Mouse (Mus musculus): ENCODE results near the gene Ptprd.

Ptprd gene

DNA sequence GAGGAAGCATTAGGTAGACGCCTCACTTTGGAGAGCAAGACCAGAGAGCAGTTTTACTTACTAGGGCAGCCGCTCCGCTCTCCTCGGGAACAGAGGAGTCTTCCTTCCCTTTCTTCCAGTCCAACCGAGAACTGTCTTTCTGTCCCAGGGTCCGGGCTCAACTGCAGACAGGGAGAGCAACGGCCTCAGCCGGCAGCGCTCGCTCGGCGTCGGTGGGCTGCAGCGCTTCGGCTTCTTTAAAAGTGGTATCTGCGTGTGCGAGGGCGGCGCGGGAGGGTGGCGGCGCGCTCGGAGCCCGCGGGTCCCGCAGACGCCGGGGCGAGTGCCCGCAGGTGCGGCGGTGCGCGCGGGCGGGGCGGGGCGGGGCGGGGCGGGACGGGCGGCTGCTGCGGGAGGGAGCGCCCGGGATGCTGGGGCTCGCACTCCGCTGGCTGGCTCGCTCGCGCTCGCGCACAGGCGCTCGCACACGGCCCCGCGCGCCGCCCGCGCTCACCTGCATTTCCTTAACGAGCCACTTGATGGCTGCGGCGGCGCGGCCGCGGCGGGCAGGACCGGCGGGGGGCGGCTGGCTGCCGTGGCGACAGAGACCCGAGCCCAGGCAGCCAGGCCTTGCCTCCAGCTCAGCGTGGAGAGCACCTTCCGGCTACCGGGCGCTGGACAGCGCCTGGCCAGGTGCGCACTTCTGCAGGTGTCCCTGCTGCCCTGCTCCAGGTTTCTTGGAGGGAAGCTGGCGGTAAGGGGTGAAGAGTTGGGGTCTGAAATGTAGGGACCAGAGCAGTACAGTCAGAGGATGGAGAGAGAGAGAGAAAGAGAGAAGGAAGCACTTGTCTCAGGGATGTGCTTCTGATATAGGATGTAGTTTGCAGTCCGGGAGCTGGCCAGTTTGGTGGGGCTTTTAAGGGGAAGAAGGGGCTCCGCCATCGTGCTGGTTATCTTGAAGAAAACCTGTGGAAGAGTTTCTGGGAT is at the start of gene Ptprd:
Gene Ptprd, minus strand, starts transcription at position 433 of the 966 bp plus-strand sequence.
- DNase-seq = peak; percentile 10

DNA sequence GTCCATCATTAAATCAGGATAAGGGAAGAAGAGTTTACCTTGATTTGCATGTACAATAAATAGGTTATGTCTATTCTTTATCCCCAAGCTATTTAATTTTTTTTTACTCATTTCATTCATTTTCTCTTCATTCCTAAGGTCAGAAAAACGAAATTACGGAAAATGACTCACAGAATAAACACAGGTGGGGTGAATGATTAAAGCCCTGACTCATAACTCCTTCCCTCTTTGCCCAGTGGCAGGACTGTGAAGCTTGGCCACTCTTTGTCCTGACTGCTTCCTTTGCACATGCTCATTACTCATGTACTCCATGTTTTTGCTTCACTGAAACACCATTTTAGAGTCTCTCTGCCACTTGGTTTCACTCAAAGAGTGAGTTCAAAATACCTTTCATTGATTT is 24.1 kb upstream of the Ptprd start:
- no peak for DNase-seq

- DNase-seq = no peak
Observed at GRCm38 (mm10) chr4:78235316-78235715, 23.6 kb upstream of the Ptprd start.

GRCm38 (mm10) chr4:78234681-78235080 is 22.9 kb upstream of the Ptprd start:
- no peak for DNase-seq

GRCm38 (mm10) chr4:78213949-78214348 is 2.2 kb upstream of the Ptprd start:
- no peak for DNase-seq

- no peak for DNase-seq
Observed at GRCm38 (mm10) chr4:78212941-78213340, 1.2 kb upstream of the Ptprd start.

DNA sequence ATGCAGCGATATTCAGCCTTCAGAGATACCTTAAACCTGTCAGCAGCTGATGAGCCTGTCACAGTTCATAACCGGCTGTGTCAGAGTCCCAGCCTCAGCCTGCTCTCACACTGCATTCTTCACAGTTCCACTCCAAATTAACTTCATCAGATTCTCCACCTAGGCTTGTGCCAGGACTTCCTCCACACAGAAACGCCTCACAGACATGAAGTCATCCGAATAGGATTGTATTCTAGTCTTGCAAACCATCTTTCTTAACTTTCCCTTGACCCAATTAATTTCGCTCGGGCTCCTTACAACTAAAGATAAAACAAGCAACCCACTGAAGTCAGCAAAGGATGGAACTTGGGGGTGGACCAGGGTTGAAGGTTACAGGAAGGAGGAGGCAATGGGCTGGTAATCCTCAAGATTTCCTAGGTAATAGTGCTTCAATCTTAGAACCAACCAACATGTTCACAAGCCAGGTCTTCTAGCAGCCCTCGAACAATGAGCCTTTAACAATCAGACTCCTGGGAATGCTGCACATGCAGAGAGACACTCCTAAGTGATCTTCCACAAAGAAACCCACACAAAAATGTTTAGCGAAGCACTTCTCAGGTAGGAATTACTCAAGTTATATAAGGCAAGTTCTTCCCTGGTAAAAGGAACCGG is 758 bp downstream of the Ptprd start:
- no peak for DNase-seq

GRCm38 (mm10) chr4:78205018-78205417 is 6.7 kb downstream of the Ptprd start:
- no peak for DNase-seq

DNA sequence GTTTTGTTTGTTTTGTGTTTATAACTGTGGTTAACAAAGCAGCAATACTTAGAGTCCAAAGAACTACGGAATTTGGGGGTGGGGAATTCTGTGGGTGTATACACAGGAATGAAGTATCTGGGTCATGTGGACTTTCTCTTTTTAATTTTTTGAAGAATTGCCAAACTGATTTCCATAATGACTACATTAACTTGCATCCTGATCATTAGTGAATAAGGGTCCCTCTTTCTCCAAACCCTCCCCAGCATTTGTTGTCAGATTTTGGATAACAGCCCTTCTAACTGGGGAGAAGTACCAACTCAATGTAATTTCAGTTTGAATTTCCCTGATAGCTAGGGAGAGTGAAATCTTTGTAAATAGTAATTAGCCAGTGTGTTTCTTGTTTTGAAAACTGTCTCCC is 43.3 kb downstream of the Ptprd start:
- DNase-seq = no peak

DNA sequence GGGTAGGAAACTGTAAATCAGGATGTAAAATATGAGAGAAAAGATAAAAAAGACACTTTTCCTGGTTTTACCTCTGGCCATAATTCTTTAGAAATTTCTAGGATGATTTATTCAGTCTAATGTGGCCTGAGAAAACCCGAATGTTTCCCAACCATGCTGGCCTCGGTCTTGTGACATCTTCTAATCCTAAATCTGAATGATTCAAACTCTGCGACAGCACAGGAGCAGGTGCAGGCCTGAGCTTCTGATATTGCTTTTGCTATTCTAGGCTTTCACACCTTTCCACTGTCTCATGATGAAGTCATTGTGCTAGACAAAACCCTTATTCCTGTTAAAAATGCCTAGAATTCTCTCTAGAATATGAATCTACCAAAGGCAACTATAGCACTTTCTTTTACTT is 51.3 kb downstream of the Ptprd start:
- DNase-seq = no peak

- DNase-seq = no peak
Observed at GRCm38 (mm10) chr4:78150561-78150960, 61.2 kb downstream of the Ptprd start.

GRCm38 (mm10) chr4:78142767-78143148 is 69.0 kb downstream of the Ptprd start:
- DNase-seq = no peak

- no peak for DNase-seq
Observed at GRCm38 (mm10) chr4:78142088-78142766, 69.5 kb downstream of the Ptprd start.

GRCm38 (mm10) chr4:78110898-78111297 is 100.9 kb downstream of the Ptprd start:
- DNase-seq = no peak

GRCm38 (mm10) chr4:78097526-78097925 is 114.2 kb downstream of the Ptprd start:
- no peak for DNase-seq

GRCm38 (mm10) chr4:78082744-78083143 is 129.0 kb downstream of the Ptprd start:
- no peak for DNase-seq

- DNase-seq = no peak
Observed at GRCm38 (mm10) chr4:78077499-78077898, 134.3 kb downstream of the Ptprd start.

DNA sequence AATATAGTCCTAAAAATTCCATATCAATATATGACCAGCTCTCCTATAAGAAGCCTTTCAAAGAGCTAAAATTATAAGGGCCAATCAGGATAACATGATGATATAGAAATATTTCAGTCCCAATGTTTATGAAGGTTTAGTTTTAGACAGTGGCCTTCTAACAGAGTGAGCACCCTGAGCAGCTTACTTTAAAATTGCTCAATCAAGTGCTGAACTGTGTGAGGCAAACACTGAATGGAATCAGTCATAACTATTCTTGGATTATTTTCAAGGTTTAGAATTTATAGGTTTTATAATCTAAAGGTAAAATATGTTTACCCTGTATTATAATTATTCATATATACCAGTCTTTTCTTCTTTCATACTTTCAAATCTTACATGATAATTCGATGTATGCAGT is 134.7 kb downstream of the Ptprd start:
- no peak for DNase-seq

- DNase-seq = no peak
Observed at GRCm38 (mm10) chr4:78038401-78038800, 173.4 kb downstream of the Ptprd start.

GRCm38 (mm10) chr4:78002065-78002464 is 209.7 kb downstream of the Ptprd start:
- no peak for DNase-seq

GRCm38 (mm10) chr4:77992709-77993108 is 219.1 kb downstream of the Ptprd start:
- DNase-seq = no peak

DNA sequence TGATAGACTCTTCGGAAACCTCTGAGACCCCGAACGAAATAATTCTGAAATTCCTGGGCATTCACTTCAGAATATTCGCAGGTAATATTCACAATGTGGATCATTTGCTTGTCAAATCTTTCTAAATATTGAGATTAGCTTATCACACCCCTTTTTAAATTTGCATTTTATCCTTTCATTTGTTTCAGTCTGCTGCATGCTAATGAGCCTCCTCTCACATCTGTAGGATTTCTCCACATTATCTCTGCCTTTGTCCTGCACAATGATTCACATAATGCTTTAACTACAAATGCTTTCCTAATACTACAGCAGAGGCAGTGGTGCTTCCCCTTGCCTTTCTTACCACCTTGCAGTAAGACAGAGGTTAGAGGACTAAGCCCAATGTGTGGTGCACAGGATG is 229.7 kb downstream of the Ptprd start:
- no peak for DNase-seq

DNA sequence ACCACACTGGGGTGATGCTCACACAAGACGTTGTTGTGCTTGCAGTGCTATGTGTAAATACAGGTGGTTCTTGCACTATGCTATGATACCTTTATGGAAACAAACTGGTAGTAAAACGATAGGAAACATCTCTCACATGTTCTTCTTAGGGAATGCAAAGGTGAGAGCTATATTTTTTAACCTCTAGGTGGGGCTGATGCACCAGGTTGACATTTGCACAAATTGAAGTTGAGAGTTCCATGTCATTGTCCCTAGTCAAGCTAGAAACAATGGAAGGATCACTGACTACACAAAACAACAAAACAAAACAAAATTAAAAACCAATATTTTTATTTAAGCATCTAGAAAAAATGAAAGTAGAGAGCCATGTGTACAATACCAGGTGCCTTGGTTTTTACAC is 250.1 kb downstream of the Ptprd start:
- DNase-seq = no peak

DNA sequence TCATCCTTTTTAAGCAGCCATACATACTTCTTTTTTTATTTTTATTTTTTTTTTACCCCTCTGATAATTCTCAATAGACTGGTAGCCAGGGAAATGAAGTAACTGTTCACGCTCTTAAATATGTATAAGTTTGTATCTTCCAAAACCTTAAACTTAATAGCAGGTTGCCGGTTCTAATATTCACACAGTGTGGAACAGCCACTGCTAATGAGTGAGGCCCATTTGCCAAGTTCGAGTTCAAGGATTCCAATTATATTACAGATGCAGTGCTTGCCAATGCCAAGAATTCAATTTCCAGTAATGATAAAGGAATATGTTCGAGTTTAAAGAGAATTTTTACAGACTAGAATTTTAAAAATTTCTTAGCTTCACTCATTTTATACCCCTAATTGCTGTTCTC is 322.3 kb downstream of the Ptprd start:
- DNase-seq = no peak

Data from kidney, postnatal 14 days (tissue).